Mouse (Mus musculus) layer of hippocampus, adult 9-11 months (tissue): ENCODE data around the gene Dppa2.

ENCODE experiments used
- DNase-seq: peaks from one replicate; pipeline ENCODE4 v3.0.0; 2022

The Dppa2 gene

DNA sequence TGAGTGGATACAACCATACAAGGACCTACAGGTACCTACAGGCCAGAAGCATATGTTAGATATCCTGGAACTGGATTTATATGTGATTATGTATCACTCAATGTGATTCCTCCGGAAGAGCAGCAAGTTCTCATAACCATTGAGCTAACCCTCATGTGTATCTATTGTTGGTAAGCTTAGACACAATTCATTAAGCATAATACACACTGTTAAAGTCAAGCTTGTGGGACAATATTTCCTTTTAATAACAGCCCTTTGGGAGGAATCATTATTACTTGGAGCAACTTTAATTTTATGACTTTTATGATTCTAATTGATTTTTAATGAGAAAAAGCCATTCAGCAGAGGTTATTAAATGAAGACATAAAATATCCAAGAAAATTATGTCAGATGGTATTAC lies 43.5 kb downstream of the Dppa2 start:
- DNase-seq: no peak

GRCm38 (mm10) chr16:48355716-48356115 lies 52.0 kb downstream of the Dppa2 start:
- DNase-seq: no peak

DNA sequence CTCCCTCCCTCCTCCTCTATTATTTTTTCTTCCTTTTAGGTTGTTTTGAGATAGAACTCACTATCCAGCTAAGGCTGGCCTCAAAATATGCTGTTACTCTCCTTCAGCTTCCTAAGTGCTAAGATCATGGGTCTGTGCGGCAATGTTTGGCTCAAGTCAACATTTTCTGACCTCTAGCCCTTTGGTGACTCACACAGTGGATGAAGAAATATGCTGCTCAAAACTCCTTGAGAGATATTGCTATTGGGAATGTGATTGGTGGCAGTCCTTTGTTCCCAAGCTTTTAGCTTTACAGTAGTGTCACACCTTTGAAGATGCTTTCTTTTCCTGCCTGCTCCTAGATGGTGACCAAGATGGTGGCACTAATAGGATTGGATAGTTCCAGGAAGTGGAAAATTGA lies 52.7 kb downstream of the Dppa2 start:
- no peak for DNase-seq

GRCm38 (mm10) chr16:48360887-48361286 lies 57.2 kb downstream of the Dppa2 start:
- DNase-seq: peak; percentile 68

- DNase-seq: no peak
These were observed 63.1 kb downstream of the Dppa2 start for GRCm38 (mm10) chr16:48366801-48367200.

- DNase-seq: no peak
These were observed 64.4 kb downstream of the Dppa2 start for GRCm38 (mm10) chr16:48368096-48368495.
